Mouse (Mus musculus) kidney, embryonic 14.5 days (tissue): ENCODE data around the gene H2-T24. TPM values are rescaled to one million over a fixed set of nuclear protein-coding genes. Genes with fewer than 3 reads are reported as not detected.
"Not testable (repeated sequence)": the region's sequence is repeated elsewhere in the genome, so short reads cannot be mapped to it uniquely, and the experiment has no call there.

ENCODE experiments used
- ATAC-seq: fragments of 200-750 bp; cut with Nextera tagmentation; 2 replicates; pipeline ENCODE4 v1.8.0; 2017; ENCODE audit warnings: moderate number of reproducible peaks, mild to moderate bottlenecking, moderate TSS enrichment, moderate library complexity; ENCODE audit not compliant: low FRiP score, low TSS enrichment
- H3K27ac ChIP-seq: fragments of 300-500 bp; sonication (generic); 2 replicates; pipeline ENCODE4 v1.5.1; 2014; ENCODE audit warnings: low read depth, mild to moderate bottlenecking, low read length, moderate library complexity, mixed read lengths
- H3K27me3 ChIP-seq: fragments of 300-500 bp; sonication (generic); 2 replicates; pipeline ENCODE4 v1.6.1; 2014; ENCODE audit warnings: mild to moderate bottlenecking, low read length; ENCODE audit not compliant: control insufficient read depth, insufficient read depth
- H3K36me3 ChIP-seq: fragments of 300-500 bp; sonication (generic); 2 replicates; pipeline ENCODE4 v1.6.1; 2014; ENCODE audit warnings: low read length, mixed read lengths; ENCODE audit not compliant: control insufficient read depth, insufficient read depth
- H3K4me1 ChIP-seq: fragments of 300-500 bp; sonication (generic); 2 replicates; pipeline ENCODE4 v1.6.1; 2014; ENCODE audit warnings: low read length, mixed read lengths; ENCODE audit not compliant: control insufficient read depth, insufficient read depth
- H3K4me2 ChIP-seq: fragments of 300-500 bp; sonication (generic); replicated peaks from 2 replicates; pipeline ENCODE4 v1.6.1; 2014; ENCODE audit warnings: low read depth, mild to moderate bottlenecking, low read length
- H3K4me3 ChIP-seq: fragments of 300-500 bp; sonication (generic); 2 replicates; pipeline ENCODE4 v1.5.1; 2014; ENCODE audit warnings: mild to moderate bottlenecking, low read length
- H3K9ac ChIP-seq: fragments of 300-500 bp; sonication (generic); 2 replicates; pipeline ENCODE4 v1.6.1; 2014; ENCODE audit warnings: low read depth, mild to moderate bottlenecking, low read length, moderate library complexity
- H3K9me3 ChIP-seq: fragments of 300-500 bp; sonication (generic); 2 replicates; pipeline ENCODE4 v1.6.1; 2016; ENCODE audit warnings: low read length; ENCODE audit not compliant: control insufficient read depth
- WGBS: fragments of 180-500 bp; shearing (Covaris S2); extraction: QIAGEN DNeasy Blood & Tissue Kit; methylation state at CpG from one replicate; pipeline ENCODE4 v1.1.7; 2014; 5-methylcytosine and 5-hydroxymethylcytosine counted together
- polyA plus RNA-seq: library from polyadenylated mRNA; unstranded; fragments of >200 nt; fragmentation: Nextera tagmentation; extraction: Ambion mirVana; gene quantifications from 2 replicates; pipeline ENCODE4 v1.2.1, GENCODE M21; 2014

H2-T24 gene
- polyA plus RNA-seq, 1 experiment from 2014 or later, result 4.0 TPM

GRCm38 (mm10) chr17:36014977-36015376 is 5.4 kb downstream of the H2-T24 start:
- H3K4me3 ChIP-seq, result no peak overlapping the region
- peaks cover 5% of the 10 kb centered on the region; the same call in 1 of the 2 replicates for H3K36me3 ChIP-seq
- H3K4me2 ChIP-seq, result no peak overlapping the region
- no peaks in the 10 kb centered on the region for H3K4me1 ChIP-seq
- H3K27ac ChIP-seq, result no peak overlapping the region
- H3K9ac ChIP-seq, result no peak overlapping the region
- 92% methylated on average over 5 of the region's 5 CpGs for WGBS
- H3K9me3 ChIP-seq, result no peaks in the 10 kb centered on the region
- no peak for ATAC-seq
- H3K27me3 ChIP-seq, result no peaks in the 10 kb centered on the region

- not testable (repeated sequence) for H3K9me3 ChIP-seq, H3K36me3 ChIP-seq, H3K27ac ChIP-seq, H3K9ac ChIP-seq, H3K27me3 ChIP-seq, H3K4me1 ChIP-seq, H3K4me3 ChIP-seq, ATAC-seq, H3K4me2 ChIP-seq
- WGBS, result 92% methylated on average over 7 of the region's 7 CpGs
Measured at GRCm38 (mm10) chr17:36004409-36004808, 16.0 kb downstream of the H2-T24 start.

- peaks cover 8% of the 10 kb centered on the region; the same call in 1 of the 2 replicates for H3K9me3 ChIP-seq
- no peak overlapping the region for H3K9ac ChIP-seq
- no peaks in the 10 kb centered on the region for H3K27me3 ChIP-seq
- no peak overlapping the region for H3K27ac ChIP-seq
- H3K36me3 ChIP-seq, result no peaks in the 10 kb centered on the region
- WGBS, result 90% methylated on average over 7 of the region's 7 CpGs
- H3K4me2 ChIP-seq, result no peak overlapping the region
- H3K4me1 ChIP-seq, result no peaks in the 10 kb centered on the region
- H3K4me3 ChIP-seq, result no peak overlapping the region
- no peak for ATAC-seq
Measured at GRCm38 (mm10) chr17:36003331-36003730, 17.0 kb downstream of the H2-T24 start.

GRCm38 (mm10) chr17:36001966-36002365 is 18.4 kb downstream of the H2-T24 start:
- no peak overlapping the region for H3K4me3 ChIP-seq
- no peak overlapping the region for H3K27ac ChIP-seq
- H3K36me3 ChIP-seq, result no peaks in the 10 kb centered on the region
- H3K27me3 ChIP-seq, result no peaks in the 10 kb centered on the region
- H3K4me1 ChIP-seq, result no peaks in the 10 kb centered on the region
- H3K4me2 ChIP-seq, result no peak overlapping the region
- H3K9me3 ChIP-seq, result peaks cover 8% of the 10 kb centered on the region; the same call in 1 of the 2 replicates
- H3K9ac ChIP-seq, result no peak overlapping the region
- no peak for ATAC-seq
- 96% methylated on average over 6 of the region's 6 CpGs for WGBS

GRCm38 (mm10) chr17:36001121-36001897 is 19.1 kb downstream of the H2-T24 start:
- WGBS, result 88% methylated on average over 12 of the region's 12 CpGs
- no peak for ATAC-seq
- Histone ChIP-seq H3K27ac (no peak overlapping the region), H3K4me1 (no peaks in the 10 kb centered on the region), H3K4me3 (no peak overlapping the region), H3K9me3 (peaks cover 4% of the 10 kb centered on the region; the same call in 1 of the 2 replicates), H3K4me2 (no peak overlapping the region), H3K27me3 (no peaks in the 10 kb centered on the region), H3K9ac (no peak overlapping the region), H3K36me3 (no peaks in the 10 kb centered on the region)

- Histone ChIP-seq H3K9ac (no peak overlapping the region), H3K27me3 (no peaks in the 10 kb centered on the region), H3K4me1 (0 out of 2 replicates have a peak, but pooled peaks cover 4% of the 10 kb centered on the region), H3K9me3 (no peaks in the 10 kb centered on the region), H3K27ac (no peak overlapping the region), H3K4me2 (no peak overlapping the region), H3K4me3 (no peak overlapping the region), H3K36me3 (no peaks in the 10 kb centered on the region)
- ATAC-seq, result no peak
- 77% methylated on average over 4 of the region's 4 CpGs for WGBS
Measured at GRCm38 (mm10) chr17:36000349-36000748, 20.0 kb downstream of the H2-T24 start.

- ATAC-seq, result no peak
- no peak overlapping the region for H3K27ac ChIP-seq
- no peak overlapping the region for H3K4me3 ChIP-seq
- H3K9ac ChIP-seq, result no peak overlapping the region
- 0 out of 2 replicates have a peak, but pooled peaks cover 5% of the 10 kb centered on the region for H3K4me1 ChIP-seq
- H3K36me3 ChIP-seq, result no peaks in the 10 kb centered on the region
- no peaks in the 10 kb centered on the region for H3K27me3 ChIP-seq
- H3K9me3 ChIP-seq, result no peaks in the 10 kb centered on the region
- 87% methylated on average over 7 of the region's 7 CpGs for WGBS
- no peak overlapping the region for H3K4me2 ChIP-seq
Measured at GRCm38 (mm10) chr17:35999356-35999755, 21.0 kb downstream of the H2-T24 start.

- Histone ChIP-seq H3K9me3 (no peaks in the 10 kb centered on the region), H3K9ac (no peak overlapping the region), H3K4me3 (no peak overlapping the region), H3K4me1 (0 out of 2 replicates have a peak, but pooled peaks cover 5% of the 10 kb centered on the region), H3K27me3 (no peaks in the 10 kb centered on the region), H3K27ac (no peak overlapping the region), H3K36me3 (no peaks in the 10 kb centered on the region), H3K4me2 (no peak overlapping the region)
- no peak for ATAC-seq
- WGBS, result 91% methylated on average over 6 of the region's 6 CpGs
Measured at GRCm38 (mm10) chr17:35998545-35999305, 21.6 kb downstream of the H2-T24 start.
